Mouse (Mus musculus) stomach, embryonic 15.5 days (tissue): ENCODE data around the gene Fkbp11. TPM values are rescaled to one million over a fixed set of nuclear protein-coding genes. Genes with fewer than 3 reads are reported as not detected.
A peak's percentile ranks its signal among the peaks of the same experiment; 100 is the strongest.

ENCODE experiments used
- ATAC-seq: fragments of 200-750 bp; cut with Nextera tagmentation; 2 replicates; pipeline ENCODE4 v1.8.0; 2017; ENCODE audit warnings: low read depth, moderate number of reproducible peaks, moderate TSS enrichment; ENCODE audit not compliant: insufficient read depth, low FRiP score
- H3K27ac ChIP-seq: fragments of 300-500 bp; sonication (generic); 2 replicates; pipeline ENCODE4 v1.5.1; 2015; ENCODE audit warnings: mild to moderate bottlenecking, inconsistent platforms
- H3K27me3 ChIP-seq: fragments of 300-500 bp; sonication (generic); replicated peaks from 2 replicates; pipeline ENCODE4 v1.6.1; 2015; ENCODE audit warnings: inconsistent platforms
- H3K36me3 ChIP-seq: fragments of 300-500 bp; sonication (generic); 2 replicates; pipeline ENCODE4 v1.6.1; 2015; ENCODE audit warnings: inconsistent platforms
- H3K4me1 ChIP-seq: fragments of 300-500 bp; sonication (generic); 2 replicates; pipeline ENCODE4 v1.6.1; 2015; ENCODE audit warnings: inconsistent platforms
- H3K4me2 ChIP-seq: fragments of 300-500 bp; sonication (generic); 2 replicates; pipeline ENCODE4 v1.6.1; 2015; ENCODE audit warnings: mild to moderate bottlenecking, inconsistent platforms
- H3K4me3 ChIP-seq: fragments of 300-500 bp; sonication (generic); replicated peaks from 2 replicates; pipeline ENCODE4 v1.5.1; 2015; ENCODE audit warnings: inconsistent platforms
- H3K9ac ChIP-seq: fragments of 300-500 bp; sonication (generic); 2 replicates; pipeline ENCODE4 v1.6.1; 2015; ENCODE audit warnings: inconsistent platforms
- H3K9me3 ChIP-seq: fragments of 300-500 bp; sonication (generic); 2 replicates; pipeline ENCODE4 v1.6.1; 2016; ENCODE audit warnings: inconsistent platforms
- WGBS: fragments of 180-500 bp; shearing (Covaris S2); methylation state at CpG from one replicate; pipeline ENCODE4 v1.1.7; 2015; 5-methylcytosine and 5-hydroxymethylcytosine counted together
- polyA plus RNA-seq: library from polyadenylated mRNA; unstranded; fragments of >200 nt; fragmentation: Nextera tagmentation; extraction: Ambion mirVana; gene quantifications from 2 replicates; pipeline ENCODE4 v1.2.1, GENCODE M21; 2015

The Fkbp11 gene
- 112 and 123 TPM in 2 replicates for polyA plus RNA-seq

DNA sequence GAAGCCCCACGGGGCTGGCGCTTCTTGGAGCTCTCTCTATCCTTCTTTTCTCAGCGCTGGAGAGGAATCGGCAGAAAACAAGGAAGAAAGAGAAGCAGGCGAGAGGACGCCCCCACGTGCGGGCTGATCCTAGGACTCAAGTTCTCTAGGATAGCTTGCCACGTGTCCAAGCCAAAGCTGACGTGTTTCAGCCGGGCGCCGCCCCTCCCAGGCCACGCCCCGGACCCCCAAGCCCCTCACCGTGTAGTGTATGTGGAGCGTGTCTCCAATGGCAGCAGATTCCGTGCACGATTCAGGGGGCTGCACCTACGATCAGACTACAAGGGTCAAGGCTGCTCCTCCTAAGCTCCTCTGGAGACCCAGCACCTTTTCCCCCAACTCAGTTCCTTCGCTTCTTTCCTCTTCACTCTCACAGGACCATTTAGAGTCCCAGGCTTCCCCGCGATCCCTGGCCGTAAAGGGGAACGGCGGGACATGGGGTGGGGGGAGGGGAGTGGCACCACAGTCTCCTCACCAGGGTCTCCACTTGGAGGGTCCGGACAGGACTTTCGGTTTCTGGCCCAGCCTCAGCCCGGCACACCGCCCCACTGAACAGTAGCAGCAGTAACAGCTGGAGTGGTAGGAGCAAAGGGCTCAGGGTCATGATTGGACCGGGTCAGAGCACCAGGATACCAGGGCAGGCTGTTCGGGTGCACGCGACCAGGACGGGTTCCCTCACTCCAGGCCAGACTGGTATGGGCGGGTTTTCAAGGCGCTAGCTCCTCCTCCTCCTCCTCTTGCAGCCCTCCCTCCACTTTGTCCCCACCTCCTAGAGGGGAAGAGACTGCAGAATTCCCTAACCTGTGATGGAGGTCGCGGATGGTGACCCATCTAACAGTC lies at the start of gene Fkbp11:
Fkbp11 (minus strand) TSS at position 756 of the 879 bp plus-strand sequence.
- H3K27me3 ChIP-seq, result no peaks in the 10 kb centered on the region
- WGBS, result under 1% methylated on average over 38 of the region's 39 CpGs
- peak within 1 kb of the TSS; percentile 42 for H3K27ac ChIP-seq
- peak within 1 kb of the TSS; percentile 53 for H3K4me3 ChIP-seq
- ATAC-seq, result peak; percentile 84
- no peaks in the 10 kb centered on the region for H3K36me3 ChIP-seq
- H3K4me2 ChIP-seq, result peak within 1 kb of the TSS; percentile 98
- H3K9me3 ChIP-seq, result no peaks in the 10 kb centered on the region
- peaks cover 17% of the 10 kb centered on the region for H3K4me1 ChIP-seq
- peak within 1 kb of the TSS; percentile 33; the same call in 1 of the 2 replicates for H3K9ac ChIP-seq

DNA sequence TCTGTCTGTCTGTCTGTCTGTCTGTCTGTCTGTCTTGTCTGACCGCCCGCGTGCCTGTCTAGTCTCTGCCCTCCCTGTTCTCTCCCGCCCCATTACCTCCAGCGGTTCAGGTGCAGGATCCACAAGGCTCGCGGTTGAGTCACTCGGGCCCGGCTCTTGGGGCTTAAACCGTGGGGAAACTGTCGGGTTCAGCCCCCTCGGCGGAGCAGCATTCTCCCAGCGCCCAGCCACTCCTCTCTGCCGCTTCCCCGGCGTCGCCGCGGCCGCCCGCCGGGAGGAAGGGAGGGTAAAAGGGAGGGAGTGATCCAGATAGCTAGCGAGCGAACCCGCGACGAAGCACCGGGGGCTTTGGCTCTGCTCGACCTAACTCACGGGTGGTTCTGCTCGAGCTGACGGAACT lies 49.8 kb upstream of the Fkbp11 start, which contains the start of gene Wnt10b:
Wnt10b (minus strand) TSS at position 389 of the 400 bp plus-strand sequence.
- H3K4me2 ChIP-seq, result peak within 1 kb of the TSS; percentile 52
- H3K9ac ChIP-seq, result no peak within 1 kb of the TSS
- no peak for ATAC-seq
- peaks cover 97% of the 10 kb centered on the region for H3K27me3 ChIP-seq
- no peaks in the 10 kb centered on the region for H3K9me3 ChIP-seq
- no peaks in the 10 kb centered on the region for H3K36me3 ChIP-seq
- H3K27ac ChIP-seq, result no peak within 1 kb of the TSS
- peaks cover 39% of the 10 kb centered on the region for H3K4me1 ChIP-seq
- under 1% methylated on average over 33 of the region's 33 CpGs for WGBS
- H3K4me3 ChIP-seq, result peak within 1 kb of the TSS; percentile 22

DNA sequence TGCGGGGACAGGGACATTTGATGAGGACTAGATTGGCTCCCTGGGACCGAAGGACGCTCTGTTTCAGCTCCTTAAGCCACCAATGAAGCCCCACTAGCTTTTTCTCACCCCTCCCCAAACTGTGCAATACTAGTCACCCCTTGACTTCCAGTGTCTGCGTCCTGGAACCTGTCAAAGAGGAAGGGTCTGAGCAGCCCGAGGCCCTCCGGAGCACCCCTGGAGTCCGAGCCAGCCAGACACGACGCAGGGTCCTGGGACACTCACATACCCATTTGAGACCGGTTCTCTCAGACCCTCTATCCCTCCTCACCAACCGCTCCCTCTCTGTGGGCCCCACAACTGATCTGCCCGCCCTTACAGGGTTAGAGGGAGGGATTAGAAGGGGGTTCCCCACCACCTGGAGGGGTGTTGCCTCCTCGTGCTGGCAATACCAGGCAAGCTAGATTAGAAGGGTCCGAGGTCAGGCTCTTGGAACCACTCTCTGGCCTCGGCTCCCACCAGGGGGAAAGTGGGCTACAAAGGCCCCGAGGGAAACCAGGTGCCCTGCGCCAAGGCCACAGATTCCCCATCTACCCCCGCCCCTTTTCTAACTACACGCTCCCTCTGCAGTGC lies 49.1 kb upstream of the Fkbp11 start:
- Histone ChIP-seq H3K4me3 (no peak overlapping the region), H3K9me3 (no peaks in the 10 kb centered on the region), H3K4me2 (peak overlapping the region; percentile 52; the same call in 1 of the 2 replicates), H3K9ac (no peak overlapping the region), H3K27me3 (peaks cover 98% of the 10 kb centered on the region), H3K27ac (no peak overlapping the region), H3K4me1 (peaks cover 45% of the 10 kb centered on the region), H3K36me3 (no peaks in the 10 kb centered on the region)
- ATAC-seq, result no peak
- 5% methylated on average over 19 of the region's 19 CpGs for WGBS

DNA sequence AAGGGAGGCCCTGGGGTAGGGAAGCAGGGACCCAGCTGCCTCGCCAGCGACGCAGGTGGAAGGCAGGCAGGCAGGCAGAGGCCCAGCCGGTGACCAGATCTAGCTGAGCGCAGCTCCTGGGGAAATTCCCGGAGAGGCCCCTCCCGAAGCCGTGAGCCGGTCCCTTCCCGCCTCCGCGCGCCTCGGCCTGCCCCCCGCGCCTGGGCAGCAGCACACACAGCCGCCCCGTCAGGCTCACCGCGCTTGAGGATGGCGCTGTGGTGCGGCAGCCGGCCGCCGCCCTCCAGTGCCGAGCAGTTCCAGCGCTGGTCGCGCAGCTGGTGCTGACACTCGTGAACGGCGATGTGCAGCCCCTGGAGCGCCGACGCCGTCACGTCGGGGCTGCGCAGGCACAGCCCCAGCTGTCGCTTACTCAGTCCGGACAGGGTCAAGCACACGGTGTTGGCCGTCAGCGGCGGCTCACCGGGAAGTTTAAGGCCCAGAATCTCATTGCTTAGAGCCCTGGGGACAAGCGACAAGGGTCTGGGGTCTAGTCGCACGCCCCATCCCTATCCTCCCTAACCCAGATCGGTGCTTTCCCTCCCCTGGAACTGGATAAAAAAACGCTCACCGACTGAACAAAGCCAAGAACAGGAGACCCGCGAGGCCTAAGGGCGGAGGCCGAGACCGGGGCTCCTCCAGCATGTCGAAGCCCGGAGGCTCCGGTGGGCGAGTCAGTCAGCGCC lies 48.4 kb upstream of the Fkbp11 start:
- peak overlapping the region; percentile 16 for H3K4me3 ChIP-seq
- no peak overlapping the region for H3K9ac ChIP-seq
- H3K27me3 ChIP-seq, result peaks cover 98% of the 10 kb centered on the region
- H3K4me1 ChIP-seq, result peaks cover 46% of the 10 kb centered on the region
- 1% methylated on average over 60 of the region's 62 CpGs for WGBS
- no peaks in the 10 kb centered on the region for H3K9me3 ChIP-seq
- no peaks in the 10 kb centered on the region for H3K36me3 ChIP-seq
- peak; percentile 39; the same call in 1 of the 2 replicates for ATAC-seq
- no peak overlapping the region for H3K27ac ChIP-seq
- H3K4me2 ChIP-seq, result peak overlapping the region; percentile 52

DNA sequence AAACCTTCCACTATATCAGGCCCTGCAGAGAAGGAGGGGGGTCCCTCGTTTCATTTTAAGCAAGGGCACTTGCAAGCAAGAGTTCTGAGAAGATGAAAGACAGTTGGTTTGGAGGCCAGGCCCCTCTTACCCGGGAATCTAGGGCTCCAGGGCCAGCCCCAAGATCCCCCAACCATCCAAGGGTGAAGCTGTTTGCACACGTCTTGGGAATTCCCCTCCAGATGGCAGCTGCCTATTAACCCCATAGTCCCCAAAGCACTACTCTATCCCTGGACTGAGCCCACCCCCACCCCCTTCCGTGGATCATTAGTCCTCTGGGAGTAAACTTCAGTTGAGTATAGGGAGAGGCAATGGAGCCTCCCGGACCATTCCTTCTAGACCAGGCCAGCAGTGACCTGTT lies 47.5 kb upstream of the Fkbp11 start:
- Histone ChIP-seq H3K27ac (no peak overlapping the region), H3K4me3 (no peak overlapping the region), H3K9me3 (no peaks in the 10 kb centered on the region), H3K36me3 (no peaks in the 10 kb centered on the region), H3K4me1 (peaks cover 46% of the 10 kb centered on the region), H3K27me3 (peaks cover 94% of the 10 kb centered on the region), H3K4me2 (no peak overlapping the region), H3K9ac (no peak overlapping the region)
- no peak for ATAC-seq
- 6% methylated on average over 5 of the region's 5 CpGs for WGBS

DNA sequence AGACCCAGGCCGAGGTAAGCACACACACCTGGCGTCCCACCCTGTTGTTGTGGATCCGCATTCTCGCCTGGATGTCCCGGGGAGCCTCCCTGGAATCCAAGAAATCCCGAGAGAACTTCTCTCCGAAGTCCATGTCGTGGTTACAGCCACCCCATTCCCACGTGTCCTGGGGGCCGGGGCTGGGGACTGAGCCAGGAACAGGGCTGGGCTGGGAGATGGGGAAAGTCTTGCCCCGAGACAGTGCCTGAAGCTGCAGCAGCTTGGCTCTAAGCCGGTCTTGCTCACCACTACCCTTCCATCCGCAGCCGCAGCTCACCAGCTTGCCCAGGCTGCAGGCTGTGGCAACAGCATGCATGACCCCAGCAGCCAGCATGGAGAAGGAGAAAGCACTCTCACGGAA lies 46.1 kb upstream of the Fkbp11 start:
- Histone ChIP-seq H3K27me3 (peaks cover 89% of the 10 kb centered on the region), H3K4me2 (no peak overlapping the region), H3K9ac (no peak overlapping the region), H3K27ac (no peak overlapping the region), H3K36me3 (no peaks in the 10 kb centered on the region), H3K9me3 (no peaks in the 10 kb centered on the region), H3K4me1 (peaks cover 42% of the 10 kb centered on the region), H3K4me3 (no peak overlapping the region)
- no peak for ATAC-seq
- WGBS, result 31% methylated on average over 15 of the region's 15 CpGs

DNA sequence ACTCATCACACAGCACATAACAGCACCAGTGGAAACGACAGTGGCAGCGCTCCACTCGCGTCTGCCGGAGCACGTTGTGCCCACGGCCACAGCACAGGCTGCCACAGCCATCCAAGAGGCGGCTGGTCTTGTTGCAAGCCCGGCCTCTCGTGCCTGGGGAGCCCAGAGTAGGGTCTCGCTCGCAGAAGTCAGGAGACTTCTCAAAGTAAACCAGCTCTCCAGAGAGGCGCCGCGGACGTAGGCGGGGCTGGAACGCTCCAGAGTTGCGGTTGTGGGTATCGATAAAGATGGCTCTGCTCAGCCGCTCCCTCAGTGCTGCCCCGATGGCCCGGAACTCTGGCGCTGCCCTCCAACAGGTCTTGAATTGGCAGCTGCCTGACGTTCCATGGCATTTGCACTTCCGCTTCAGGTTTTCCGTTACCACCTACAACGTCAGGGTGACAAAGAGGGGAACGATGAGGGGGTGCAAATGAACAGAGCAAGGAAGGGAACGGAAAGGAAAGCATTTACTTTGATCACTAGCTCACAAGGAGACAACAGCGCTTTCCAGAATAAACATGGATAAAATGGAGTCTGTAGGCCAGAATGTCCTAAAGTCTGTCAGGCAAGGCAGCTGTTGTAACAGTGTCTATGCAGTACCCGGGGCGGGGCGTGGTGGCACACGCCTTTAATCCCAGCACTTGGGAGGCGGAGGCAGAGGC lies 44.7 kb upstream of the Fkbp11 start:
- Histone ChIP-seq H3K4me3 (peak overlapping the region; percentile 36), H3K4me2 (peak overlapping the region; percentile 69), H3K27me3 (peaks cover 84% of the 10 kb centered on the region), H3K4me1 (peaks cover 32% of the 10 kb centered on the region), H3K27ac (no peak overlapping the region), H3K9ac (no peak overlapping the region), H3K36me3 (no peaks in the 10 kb centered on the region), H3K9me3 (no peaks in the 10 kb centered on the region)
- ATAC-seq, result no peak
- WGBS, result 2% methylated on average over 36 of the region's 36 CpGs

DNA sequence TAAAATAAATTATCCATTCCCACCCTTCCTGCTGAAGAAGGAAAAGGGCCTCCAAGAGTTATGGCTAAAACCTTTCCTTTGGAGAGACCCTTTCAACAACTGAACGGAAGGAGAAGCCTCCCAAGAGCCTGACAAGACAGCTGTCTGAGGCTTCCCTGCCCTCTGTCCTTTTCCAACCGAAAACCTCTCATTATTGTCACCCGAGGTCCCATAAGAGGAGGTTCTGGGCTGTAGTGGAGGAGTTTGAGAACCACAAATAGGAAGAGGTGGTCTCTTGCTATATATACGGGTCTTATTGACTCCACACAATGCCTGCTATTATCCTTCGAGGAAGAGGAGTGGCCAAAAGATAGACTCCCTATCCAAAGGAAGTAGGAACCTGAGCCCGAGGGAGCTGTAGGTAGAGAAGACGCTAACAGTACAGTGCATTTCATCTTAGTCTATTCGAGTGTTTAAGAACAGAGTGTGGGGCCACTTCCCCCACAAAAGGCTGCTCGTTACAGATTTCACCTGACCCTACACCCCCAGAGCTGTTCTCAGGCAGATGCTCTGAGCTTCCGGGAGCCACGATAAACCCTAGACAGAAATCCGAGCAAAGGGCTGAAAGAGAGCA lies 43.9 kb upstream of the Fkbp11 start:
- Histone ChIP-seq H3K27ac (no peak overlapping the region), H3K27me3 (peaks cover 77% of the 10 kb centered on the region), H3K36me3 (no peaks in the 10 kb centered on the region), H3K9ac (no peak overlapping the region), H3K9me3 (no peaks in the 10 kb centered on the region), H3K4me1 (peaks cover 30% of the 10 kb centered on the region), H3K4me2 (peak overlapping the region; percentile 69), H3K4me3 (peak overlapping the region; percentile 36)
- ATAC-seq, result no peak
- 10% methylated on average over 12 of the region's 12 CpGs for WGBS

DNA sequence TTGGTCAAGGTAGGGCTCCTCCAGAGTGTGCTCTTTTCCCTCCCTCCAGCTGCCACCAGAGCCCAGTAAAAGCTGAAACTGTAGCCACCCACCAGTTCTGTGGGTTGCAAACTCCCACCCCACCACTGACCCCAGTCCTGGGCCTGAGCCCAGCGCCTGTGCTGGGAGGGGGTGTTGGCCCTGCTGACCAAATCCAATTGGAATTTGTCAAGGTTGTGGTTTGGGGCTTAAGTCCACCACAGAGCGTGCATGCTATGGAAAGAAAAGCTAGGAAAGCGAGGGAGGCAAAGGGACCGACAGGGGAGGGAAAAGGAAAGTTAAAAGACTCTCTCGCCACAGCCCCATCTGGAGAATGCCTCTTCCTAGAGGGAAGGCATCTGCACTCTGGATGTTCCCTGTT lies 40.3 kb upstream of the Fkbp11 start:
- no peak for ATAC-seq

DNA sequence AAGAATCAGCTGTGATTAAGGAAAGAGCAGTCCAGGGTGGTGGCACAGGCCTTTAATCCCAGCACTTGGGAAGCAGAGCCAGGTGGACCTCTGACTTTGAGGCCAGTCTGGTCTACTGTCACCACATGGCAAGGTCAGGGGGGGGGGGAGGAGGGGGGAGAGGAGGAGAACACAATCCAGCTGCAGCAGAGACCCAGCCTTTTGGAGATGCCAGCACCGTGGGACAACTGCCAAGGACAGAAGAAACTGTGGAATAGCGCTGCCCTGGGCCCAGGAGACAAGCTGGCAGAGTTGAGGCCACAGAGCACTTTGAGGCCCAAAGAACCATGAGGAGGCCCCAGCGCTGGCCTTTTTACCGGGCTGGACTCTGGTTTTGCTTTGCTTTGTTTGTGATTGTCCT lies 37.9 kb upstream of the Fkbp11 start:
- Histone ChIP-seq H3K36me3 (no peaks in the 10 kb centered on the region), H3K27ac (no peak overlapping the region), H3K4me2 (no peak overlapping the region), H3K4me1 (peaks cover 14% of the 10 kb centered on the region; the same call in 1 of the 2 replicates), H3K9me3 (no peaks in the 10 kb centered on the region), H3K9ac (no peak overlapping the region), H3K4me3 (no peak overlapping the region), H3K27me3 (peaks cover 22% of the 10 kb centered on the region; the same call in 1 of the 2 replicates)
- ATAC-seq, result no peak
- 70% methylated on average over 4 of the region's 4 CpGs for WGBS

More for the DNA sequence above, 40.3 kb upstream of the Fkbp11 start:
- Histone ChIP-seq H3K27ac (no peak overlapping the region), H3K36me3 (no peaks in the 10 kb centered on the region), H3K4me3 (no peak overlapping the region), H3K9me3 (no peaks in the 10 kb centered on the region), H3K9ac (no peak overlapping the region), H3K4me2 (no peak overlapping the region), H3K27me3 (peaks cover 45% of the 10 kb centered on the region), H3K4me1 (peaks cover 12% of the 10 kb centered on the region)
- WGBS, result 27% methylated on average over 5 of the region's 5 CpGs
